Mouse (Mus musculus) embryonic facial prominence, embryonic 13.5 days (tissue): ENCODE results near the gene Fam193b. TPM values are rescaled to one million over a fixed set of nuclear protein-coding genes. Genes with fewer than 3 reads are reported as not detected.

Experiments used
- microRNA-seq: library from miRNA; unstranded; fragments of <30 nt; microRNA quantifications from one replicate; pipeline ENCODE4, GENCODE M21; 2016
- polyA plus RNA-seq: library from polyadenylated mRNA; unstranded; fragments of >200 nt; fragmentation: Nextera tagmentation; extraction: Ambion mirVana; gene quantifications from 2 replicates; pipeline ENCODE4 v1.2.1, GENCODE M21; 2015

Gene Fam193b
- polyA plus RNA-seq, 1 experiment from 2014 or later: 47.4 TPM

Small RNA genes within 50 kb of the gene (microRNA-seq; reads per million reads assigned to microRNA genes)
- gene Mir6945: 0.92 reads per million

Other genes starting within 250 kb of the Fam193b start
- 104 and 112 TPM in 2 replicates for gene Rab24, start 249.2 kb downstream of the Fam193b start, polyA plus RNA-seq
- gene Mxd3, start 241.3 kb downstream of the Fam193b start, polyA plus RNA-seq: 41.4 and 51.0 TPM in 2 replicates
- gene Lman2, start 208.3 kb downstream of the Fam193b start, polyA plus RNA-seq: 89.3 and 93.1 TPM in 2 replicates
- gene Rgs14, start 201.4 kb downstream of the Fam193b start, polyA plus RNA-seq: 1.4 TPM in 2 replicates
- gene Slc34a1, start 172.9 kb downstream of the Fam193b start, polyA plus RNA-seq: not detected in 2 replicates
- not detected in 2 replicates for gene Pfn3, start 155.9 kb downstream of the Fam193b start, polyA plus RNA-seq
- 0.24 and 1.6 TPM in 2 replicates for gene F12, start 144.3 kb downstream of the Fam193b start, polyA plus RNA-seq
- 36.4 and 45.3 TPM in 2 replicates for gene Grk6, start 126.0 kb downstream of the Fam193b start, polyA plus RNA-seq
- gene Prr7, start 106.9 kb downstream of the Fam193b start, polyA plus RNA-seq: 0.96 and 1.2 TPM in 2 replicates
- gene Dbn1, start 83.0 kb downstream of the Fam193b start, polyA plus RNA-seq: 275 and 276 TPM in 2 replicates
- 105 and 119 TPM in 2 replicates for gene Pdlim7, start 57.4 kb downstream of the Fam193b start, polyA plus RNA-seq
- gene Dok3, start 41.8 kb downstream of the Fam193b start, polyA plus RNA-seq: 2.3 and 2.8 TPM in 2 replicates
- gene Ddx41, start 34.5 kb downstream of the Fam193b start, polyA plus RNA-seq: 73.0 and 80.0 TPM in 2 replicates
- gene Tmed9, start 2.6 kb upstream of the Fam193b start, polyA plus RNA-seq: 158 and 177 TPM in 2 replicates
- 34.3 and 35.1 TPM in 2 replicates for gene B4galt7, start 28.8 kb upstream of the Fam193b start, polyA plus RNA-seq
- 76.3 and 76.5 TPM in 2 replicates for gene Caml, start 51.9 kb upstream of the Fam193b start, polyA plus RNA-seq
- gene Ddx46, start 63.9 kb upstream of the Fam193b start, polyA plus RNA-seq: 43.2 and 44.3 TPM in 2 replicates
- gene B230219D22Rik, start 122.0 kb upstream of the Fam193b start, polyA plus RNA-seq: 71.5 and 73.7 TPM in 2 replicates
- 109 and 110 TPM in 2 replicates for gene Txndc15, start 143.5 kb upstream of the Fam193b start, polyA plus RNA-seq
- 44.3 and 61.4 TPM in 2 replicates for gene Pcbd2, start 156.2 kb upstream of the Fam193b start, polyA plus RNA-seq
- gene Catsper3, start 213.4 kb upstream of the Fam193b start, polyA plus RNA-seq: not detected in 2 replicates